ENCODE assay signal across 19 mouse cellular contexts in the genomic region with DNA sequence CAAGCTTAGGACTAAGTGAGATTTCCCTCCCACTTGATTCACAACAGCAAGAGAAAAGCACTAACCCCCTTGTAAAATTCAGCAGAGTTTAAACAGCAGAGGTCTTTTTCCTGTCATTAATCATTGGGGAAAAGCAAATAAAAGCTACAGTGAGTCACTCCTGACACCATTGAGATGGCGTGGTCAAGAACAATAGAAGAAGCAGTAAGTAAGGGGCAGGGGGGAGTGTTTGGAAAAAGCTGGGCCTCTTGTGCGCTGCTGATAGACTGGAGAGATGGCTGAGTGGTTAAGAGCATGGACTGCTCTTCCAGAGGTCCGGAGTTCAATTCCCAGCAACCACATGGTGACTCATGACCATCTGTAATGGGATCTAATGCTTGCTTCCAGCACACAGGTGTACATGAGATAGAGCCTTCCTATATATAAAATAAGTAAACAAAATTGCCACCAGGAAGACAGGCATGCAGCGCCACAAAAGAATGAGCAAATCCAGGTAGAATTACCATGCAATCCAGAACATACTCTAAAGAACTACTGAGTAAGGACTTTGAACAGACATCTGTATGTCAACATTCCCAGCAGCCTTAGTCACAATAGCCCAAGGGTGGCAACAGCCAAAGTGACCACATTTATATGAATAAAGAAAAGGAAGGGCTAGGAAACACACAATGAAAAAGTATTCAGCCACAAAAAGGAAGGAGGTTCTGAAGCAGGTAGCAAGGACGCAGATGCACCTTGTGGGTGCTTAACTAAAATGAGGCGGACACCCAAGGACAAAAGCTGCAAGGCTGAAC. TPM values are rescaled to one million over a fixed set of nuclear protein-coding genes. Genes with fewer than 3 reads are reported as not detected.
DNase-seq lines count a peak whose midpoint lies in the region; ATAC-seq and TF ChIP-seq lines count a peak whose summit lies in the region.
"Had no signal": no experiment of that assay in that cellular context is flagged by ENCODE, and none has a peak within 500 bp of the region (broad histone marks: within the 10 kb centered on the region; RNA-seq: fewer than 3 reads in every experiment).

No protein-coding gene starts in this region.

- no peaks in the 10 kb centered on the region for H3K79me2 ChIP-seq in heart, adult 2 months (replicated peaks; ENCODE audit: control insufficient read depth, insufficient read depth, low read length)

- no peak for TF ChIP-seq EP300 in heart, adult 2 months (IDR thresholded peaks at IDR 0.05; ENCODE audit: insufficient read depth, low read depth, low read length)
- TF ChIP-seq EP300 in lung, postnatal 0 days (IDR thresholded peaks at IDR 0.05) = no peak

- DNase-seq in heart, adult 2 months = no peak
- peak; percentile 53 for DNase-seq in lung, postnatal 0 days (ENCODE audit: low spot score)
- DNase-seq in lung, adult 18-20 months = no peak
- no peak for DNase-seq in adipocyte (ENCODE audit: low spot score)
- no peak for DNase-seq in spleen, postnatal 14 days (ENCODE audit: low spot score in 2 of 2)
- DNase-seq: cerebellum, postnatal 25 days; gastrocnemius, postnatal 14 days; kidney, adult 8-10 months; right cerebral cortex, postnatal 4 days; thymus, postnatal 14 days had no signal

- H3K4me1 ChIP-seq in heart, embryonic 15.5 days (replicated peaks) = peaks cover 30% of the 10 kb centered on the region
- H3K4me1 ChIP-seq in heart, adult 2 months (ENCODE audit: control insufficient read depth, insufficient read depth, low read length) = peaks cover 6% of the 10 kb centered on the region
- H3K4me1 ChIP-seq in lung, postnatal 0 days (ENCODE audit: insufficient read depth, low read depth, low read length) = peaks cover 9% of the 10 kb centered on the region; the same call in 1 of the 2 replicates
- H3K4me1 ChIP-seq in intestine, embryonic 15.5 days (replicated peaks) = peaks cover 32% of the 10 kb centered on the region

- H3K9ac ChIP-seq in heart, embryonic 15.5 days = no peak overlapping the region
- no peak overlapping the region for H3K9ac ChIP-seq in heart, adult 2 months (ENCODE audit: low read depth, low read length)
- H3K9ac ChIP-seq in lung, postnatal 0 days (replicated peaks; ENCODE audit: low read depth) = no peak overlapping the region
- no peak overlapping the region for H3K9ac ChIP-seq in intestine, embryonic 15.5 days
- H3K9ac ChIP-seq: embryonic facial prominence, embryonic 13.5 days; hindbrain, embryonic 12.5 days; limb, embryonic 12.5 days; liver, embryonic 15.5 days had no signal

- H3K9me3 ChIP-seq in heart, embryonic 15.5 days (replicated peaks) = no peaks in the 10 kb centered on the region
- H3K9me3 ChIP-seq in lung, postnatal 0 days (ENCODE audit: low read length) = no peaks in the 10 kb centered on the region
- no peaks in the 10 kb centered on the region for H3K9me3 ChIP-seq in intestine, embryonic 15.5 days
- H3K9me3 ChIP-seq: embryonic facial prominence, embryonic 13.5 days; forebrain, embryonic 10.5 days; hindbrain, embryonic 12.5 days; limb, embryonic 12.5 days; liver, embryonic 15.5 days had no signal

- H3K36me3 ChIP-seq in heart, embryonic 15.5 days = no peaks in the 10 kb centered on the region
- no peaks in the 10 kb centered on the region for H3K36me3 ChIP-seq in heart, adult 2 months (ENCODE audit: control insufficient read depth, insufficient read depth, low read length)
- no peaks in the 10 kb centered on the region for H3K36me3 ChIP-seq in lung, postnatal 0 days (ENCODE audit: insufficient read depth, low read length)
- no peaks in the 10 kb centered on the region for H3K36me3 ChIP-seq in intestine, embryonic 15.5 days
- H3K36me3 ChIP-seq: liver, embryonic 15.5 days had no signal

- H3K27me3 ChIP-seq in heart, embryonic 15.5 days = 0 out of 2 replicates have a peak, but pooled peaks cover 9% of the 10 kb centered on the region
- peaks cover 2% of the 10 kb centered on the region; the same call in 1 of the 2 replicates for H3K27me3 ChIP-seq in heart, adult 2 months (ENCODE audit: control insufficient read depth, insufficient read depth, low read length)
- H3K27me3 ChIP-seq in lung, postnatal 0 days (replicated peaks; ENCODE audit: insufficient read depth, low read length) = no peaks in the 10 kb centered on the region
- no peaks in the 10 kb centered on the region for H3K27me3 ChIP-seq in intestine, embryonic 15.5 days (replicated peaks)
- H3K27me3 ChIP-seq: embryonic facial prominence, embryonic 13.5 days; hindbrain, embryonic 12.5 days; limb, embryonic 12.5 days had no signal

- H3K4me3 ChIP-seq in heart, embryonic 15.5 days = no peak overlapping the region
- no peak overlapping the region for H3K4me3 ChIP-seq in heart, adult 2 months
- H3K4me3 ChIP-seq in lung, postnatal 0 days (ENCODE audit: low read depth, low read length) = no peak overlapping the region
- no peak overlapping the region for H3K4me3 ChIP-seq in intestine, embryonic 15.5 days (replicated peaks)
- H3K4me3 ChIP-seq: embryonic facial prominence, embryonic 13.5 days; forebrain, embryonic 10.5 days; hindbrain, embryonic 12.5 days; layer of hippocampus, adult 2 months; limb, embryonic 12.5 days; liver, embryonic 15.5 days had no signal

- no peak overlapping the region for H3K4me2 ChIP-seq in heart, embryonic 15.5 days
- H3K4me2 ChIP-seq in lung, postnatal 0 days (replicated peaks; ENCODE audit: low read depth, low read length) = no peak overlapping the region
- no peak overlapping the region for H3K4me2 ChIP-seq in intestine, embryonic 15.5 days (replicated peaks)
- H3K4me2 ChIP-seq: embryonic facial prominence, embryonic 13.5 days; hindbrain, embryonic 12.5 days; limb, embryonic 12.5 days; liver, embryonic 15.5 days had no signal

- TF ChIP-seq POLR2A in heart, adult 2 months (IDR thresholded peaks at IDR 0.05; ENCODE audit: insufficient read depth, low read depth, low read length) = no peak

- TF ChIP-seq CTCF in heart, adult 2 months (IDR thresholded peaks at IDR 0.05) = no peak
- TF ChIP-seq CTCF in lung, postnatal 0 days (IDR thresholded peaks at IDR 0.05) = no peak

- H3K27ac ChIP-seq in heart, embryonic 15.5 days = peak overlapping the region; percentile 25; the same call in 1 of the 2 replicates
- H3K27ac ChIP-seq in heart, adult 2 months = no peak overlapping the region
- H3K27ac ChIP-seq in lung, postnatal 0 days (ENCODE audit: low read length) = no peak overlapping the region
- peak overlapping the region; percentile 23 for H3K27ac ChIP-seq in intestine, embryonic 15.5 days
- H3K27ac ChIP-seq: embryonic facial prominence, embryonic 13.5 days; forebrain, embryonic 10.5 days; hindbrain, embryonic 12.5 days; layer of hippocampus, adult 2 months; limb, embryonic 12.5 days; liver, embryonic 15.5 days had no signal

- 72% methylated on average over 6 of the region's 6 CpGs for WGBS in heart, embryonic 15.5 days
- 68% methylated on average over 6 of the region's 6 CpGs for WGBS in heart, adult 2 months
- WGBS in lung, postnatal 0 days = 58% methylated on average over 6 of the region's 6 CpGs
- WGBS in intestine, embryonic 15.5 days = 57% methylated on average over 6 of the region's 6 CpGs

- no peak for ATAC-seq in heart, embryonic 15.5 days (replicated peaks; ENCODE audit: insufficient number of reproducible peaks, insufficient read depth, low FRiP score, low read depth)
- peak; percentile 27 for ATAC-seq in lung, postnatal 0 days
- ATAC-seq in intestine, embryonic 15.5 days = peak; percentile 32

- intact Hi-C loops in heart, adult 2 months (cut with DNase I) = loop anchor here (5.0 to 10.0 kb wide), 2 partner anchors 52 to 349 kb away; no protein-coding TSS in a partner anchor

RNA-seq across cellular contexts. Expression of a gene that starts 1.9 kb away (rescaled TPM):
- polyA plus RNA-seq in heart, embryonic 15.5 days (2015; fragmentation: Nextera tagmentation; extraction: Ambion mirVana) = 9.3 and 15.5 TPM in 2 replicates
- total RNA-seq in heart, adult 2 months (2021) = 1 to 10 TPM; 3.2 to 8.5 TPM
- polyA plus RNA-seq in heart, adult 2 months (2012; rRNA removed) = 4.0 and 5.3 TPM in 2 replicates
- polyA plus RNA-seq in lung, postnatal 0 days (2015; fragmentation: Nextera tagmentation; extraction: Ambion mirVana) = 7.4 and 9.4 TPM in 2 replicates
- 12.9 and 13.5 TPM in 2 replicates for polyA plus RNA-seq in intestine, embryonic 15.5 days (2015; fragmentation: Nextera tagmentation; extraction: Ambion mirVana)
- total RNA-seq: monocyte, adult 5-6 weeks had no signal

RNA-seq across cellular contexts. Expression of a gene that starts 45.8 kb away (rescaled TPM):
- polyA plus RNA-seq in heart, embryonic 15.5 days (2015; fragmentation: Nextera tagmentation; extraction: Ambion mirVana) = 3.2 TPM in 2 replicates
- total RNA-seq in heart, adult 2 months (2021) = 1 to 10 TPM in 1 of 2 experiments, not detected in 1; 4.4 TPM
- 0.50 and 7.0 TPM in 2 replicates for polyA plus RNA-seq in heart, adult 2 months (2012; rRNA removed)
- polyA plus RNA-seq in lung, postnatal 0 days (2015; fragmentation: Nextera tagmentation; extraction: Ambion mirVana) = 0.94 and 1.4 TPM in 2 replicates
- polyA plus RNA-seq in intestine, embryonic 15.5 days (2015; fragmentation: Nextera tagmentation; extraction: Ambion mirVana) = 0.40 and 0.68 TPM in 2 replicates
- total RNA-seq: gastrocnemius, postnatal 14 days; monocyte, adult 5-6 weeks had no signal
- polyA plus RNA-seq: forebrain, embryonic 10.5 days; limb, embryonic 12.5 days had no signal

RNA-seq across cellular contexts. Expression of a gene that starts 49.4 kb away (rescaled TPM):
- 64,616 and 65,648 TPM in 2 replicates for polyA plus RNA-seq in heart, embryonic 15.5 days (2015; fragmentation: Nextera tagmentation; extraction: Ambion mirVana)
- total RNA-seq in heart, adult 2 months (2021) = over 10,000 TPM in 1 of 2 experiments, 1,000 to 10,000 TPM in 1; 4,976 to 34,253 TPM
- 9,938 and 81,467 TPM in 2 replicates for polyA plus RNA-seq in heart, adult 2 months (2012; rRNA removed)
- 27,628 and 32,987 TPM in 2 replicates for polyA plus RNA-seq in lung, postnatal 0 days (2015; fragmentation: Nextera tagmentation; extraction: Ambion mirVana)
- polyA plus RNA-seq in intestine, embryonic 15.5 days (2015; fragmentation: Nextera tagmentation; extraction: Ambion mirVana) = 10,966 and 11,197 TPM in 2 replicates

RNA-seq across cellular contexts. Expression of a gene that starts 58.9 kb away (rescaled TPM):
- 3.1 and 3.6 TPM in 2 replicates for polyA plus RNA-seq in heart, embryonic 15.5 days (2015; fragmentation: Nextera tagmentation; extraction: Ambion mirVana)
- 1 to 10 TPM in 1 of 2 experiments, under 1 TPM in 1; 0.70 to 2.4 TPM for total RNA-seq in heart, adult 2 months (2021)
- 1.5 and 3.8 TPM in 2 replicates for polyA plus RNA-seq in heart, adult 2 months (2012; rRNA removed)
- polyA plus RNA-seq in lung, postnatal 0 days (2015; fragmentation: Nextera tagmentation; extraction: Ambion mirVana) = 2.8 and 4.0 TPM in 2 replicates
- 3.0 and 3.3 TPM in 2 replicates for polyA plus RNA-seq in intestine, embryonic 15.5 days (2015; fragmentation: Nextera tagmentation; extraction: Ambion mirVana)
- total RNA-seq: monocyte, adult 5-6 weeks had no signal

Comparison
In these comparisons a context has a peak if more than half of its experiments do, and no peak if none do; other contexts are left out.
1. H3K27ac ChIP-seq: peak in heart, embryonic 15.5 days (single experiment) and intestine, embryonic 15.5 days (single experiment); none in heart, adult 2 months (single experiment) and lung, postnatal 0 days (single experiment).